Mouse (Mus musculus) gastrocnemius, postnatal 10 days (tissue): ENCODE data around the gene Sim2. TPM values are rescaled to one million over a fixed set of nuclear protein-coding genes. Genes with fewer than 3 reads are reported as not detected.

Experiments
- DNase-seq: peaks from one replicate; pipeline ENCODE4 v3.0.0; 2021; ENCODE audit warnings: mixed read lengths
- total RNA-seq, 2 experiments: library from RNA; stranded (reverse); gene quantifications; 2 replicates each; pipeline ENCODE4 v1.2.3; 2021

Gene Sim2
- total RNA-seq, 2 experiments from 2014 or later, result 11.9 to 13.2 TPM

GRCm38 (mm10) chr16:94095109-94095822, 10.5 kb downstream of the Sim2 start:
- DNase-seq, result no peak

GRCm38 (mm10) chr16:94096479-94096878, 11.7 kb downstream of the Sim2 start:
- DNase-seq, result no peak

DNA sequence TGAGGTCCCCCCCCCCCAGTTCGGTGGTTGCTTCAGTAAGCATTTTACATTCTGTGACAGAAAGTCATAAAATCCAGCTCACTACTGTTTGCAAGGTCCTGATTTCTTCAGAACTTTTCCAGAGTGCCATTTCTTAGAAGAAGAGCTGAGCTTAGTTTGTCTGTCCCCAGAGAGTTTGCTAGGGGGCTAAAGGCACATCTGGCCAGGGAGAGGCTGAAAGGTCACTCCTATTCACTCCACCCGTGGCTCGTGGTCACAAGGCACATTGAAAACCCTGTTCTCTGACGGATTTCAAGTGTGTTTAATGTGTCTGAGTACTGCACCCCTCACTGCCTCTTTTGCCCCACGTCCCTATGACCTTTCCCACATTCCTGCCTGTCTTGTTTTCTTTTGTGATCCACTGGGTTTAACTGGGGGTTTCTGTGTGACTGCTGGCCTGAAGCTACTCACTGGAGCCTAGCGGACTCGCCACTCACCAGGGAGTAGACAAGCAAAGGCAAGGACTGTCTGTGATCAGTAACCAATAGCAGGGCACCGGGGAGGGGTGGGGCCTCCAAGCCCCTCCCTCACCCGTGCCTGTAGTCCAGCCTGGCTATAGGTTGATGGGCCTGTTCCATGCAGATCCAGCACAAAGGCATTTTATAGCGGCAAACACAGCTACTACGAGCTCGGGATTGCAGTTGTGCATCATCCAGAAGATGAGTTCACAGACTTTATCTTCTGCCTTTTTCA, 13.2 kb downstream of the Sim2 start:
- no peak for DNase-seq

GRCm38 (mm10) chr16:94113160-94113559, 28.4 kb downstream of the Sim2 start:
- no peak for DNase-seq

GRCm38 (mm10) chr16:94114693-94115092, 30.0 kb downstream of the Sim2 start:
- DNase-seq, result no peak

DNA sequence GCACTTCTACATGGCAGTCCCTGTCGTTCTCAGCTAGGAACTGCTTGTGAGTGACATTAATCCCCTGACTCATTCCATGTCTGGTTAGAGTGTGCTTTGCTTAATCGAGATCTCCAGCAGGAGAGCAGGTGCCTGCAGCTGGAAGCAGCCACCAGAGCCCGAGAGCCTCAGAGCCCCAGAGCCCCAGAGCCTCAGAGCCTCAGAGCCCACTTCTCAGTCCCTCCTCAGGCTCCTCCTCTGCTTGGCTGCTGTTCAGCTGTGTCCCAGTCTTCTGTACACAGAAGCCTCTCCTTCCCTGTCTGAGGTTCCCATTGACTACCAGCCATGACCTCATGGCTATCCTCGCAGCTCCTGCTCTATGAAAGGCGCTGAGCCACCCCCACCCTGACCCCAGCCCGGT, 32.6 kb downstream of the Sim2 start:
- DNase-seq, result no peak

- DNase-seq, result no peak
Measured at GRCm38 (mm10) chr16:94118394-94118793, 33.7 kb downstream of the Sim2 start.

DNA sequence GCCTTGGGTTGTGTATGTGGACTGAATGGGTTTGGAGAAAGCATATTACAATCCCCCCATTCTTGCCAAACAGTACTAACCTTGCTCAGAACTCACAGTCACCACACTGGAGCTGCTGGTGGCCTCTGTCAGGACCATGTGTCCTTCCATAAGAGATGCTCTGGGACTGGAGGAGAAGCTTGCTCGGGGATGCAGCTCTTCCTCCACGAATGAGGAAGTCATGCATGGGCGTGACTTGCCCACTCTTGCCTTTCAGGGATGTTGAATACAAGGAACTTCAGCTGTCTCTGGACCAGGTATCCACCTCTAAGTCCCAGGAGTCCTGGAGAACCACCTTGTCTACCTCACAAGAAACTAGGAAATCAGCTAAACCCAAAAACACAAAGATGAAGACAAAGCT, 37.6 kb downstream of the Sim2 start:
- DNase-seq, result no peak

GRCm38 (mm10) chr16:94123247-94123646, 38.5 kb downstream of the Sim2 start:
- peak; percentile 66 for DNase-seq

GRCm38 (mm10) chr16:94125172-94125981, 40.6 kb downstream of the Sim2 start:
- no peak for DNase-seq

GRCm38 (mm10) chr16:94126200-94126599, 41.5 kb downstream of the Sim2 start:
- DNase-seq, result no peak

GRCm38 (mm10) chr16:94128236-94128835, 43.6 kb downstream of the Sim2 start:
- DNase-seq, result no peak

GRCm38 (mm10) chr16:94134218-94134617, 49.5 kb downstream of the Sim2 start:
- no peak for DNase-seq

DNA sequence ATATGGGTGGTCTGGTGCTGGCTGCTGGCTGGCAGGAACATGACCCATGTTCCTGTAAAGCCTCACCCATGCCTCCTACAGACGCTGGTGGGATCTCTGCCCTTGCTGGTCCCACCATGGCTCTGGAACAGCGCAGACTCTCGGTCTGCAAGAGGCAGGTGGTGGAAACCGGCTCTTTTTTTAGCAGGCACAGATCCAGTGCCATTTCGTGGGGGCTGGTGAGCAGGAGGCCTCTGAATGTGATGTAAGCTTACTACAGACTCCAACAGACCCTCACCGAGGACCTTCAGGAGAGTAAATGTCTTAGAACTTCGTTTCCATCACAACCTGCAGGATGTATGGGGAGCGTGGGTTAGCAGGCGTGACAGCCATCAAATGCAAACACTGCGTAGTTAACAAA, 56.0 kb downstream of the Sim2 start:
- no peak for DNase-seq

DNA sequence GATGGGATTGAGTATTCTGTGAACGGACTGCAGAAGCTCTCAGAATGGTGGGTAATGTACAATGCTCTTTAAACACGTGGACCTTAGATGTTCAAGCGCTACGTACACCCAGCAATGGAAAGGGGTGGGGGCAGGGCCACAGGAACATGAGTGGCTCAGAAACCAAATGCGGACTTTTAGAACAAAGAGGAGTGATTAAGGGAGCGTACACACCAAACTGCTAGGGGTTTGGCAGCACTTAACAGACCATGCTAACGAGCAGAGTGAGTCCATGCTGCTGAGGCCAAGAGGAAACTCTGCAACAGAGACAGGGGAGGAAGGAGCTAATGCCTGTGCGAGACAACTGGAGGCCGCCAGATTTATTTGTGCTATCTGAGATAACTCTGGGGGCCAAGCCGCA, 58.6 kb downstream of the Sim2 start:
- no peak for DNase-seq

- DNase-seq, result peak; percentile 29
Measured at GRCm38 (mm10) chr16:94148139-94148538, 63.4 kb downstream of the Sim2 start.

- no peak for DNase-seq
Measured at GRCm38 (mm10) chr16:94150125-94151103, 65.7 kb downstream of the Sim2 start.

DNA sequence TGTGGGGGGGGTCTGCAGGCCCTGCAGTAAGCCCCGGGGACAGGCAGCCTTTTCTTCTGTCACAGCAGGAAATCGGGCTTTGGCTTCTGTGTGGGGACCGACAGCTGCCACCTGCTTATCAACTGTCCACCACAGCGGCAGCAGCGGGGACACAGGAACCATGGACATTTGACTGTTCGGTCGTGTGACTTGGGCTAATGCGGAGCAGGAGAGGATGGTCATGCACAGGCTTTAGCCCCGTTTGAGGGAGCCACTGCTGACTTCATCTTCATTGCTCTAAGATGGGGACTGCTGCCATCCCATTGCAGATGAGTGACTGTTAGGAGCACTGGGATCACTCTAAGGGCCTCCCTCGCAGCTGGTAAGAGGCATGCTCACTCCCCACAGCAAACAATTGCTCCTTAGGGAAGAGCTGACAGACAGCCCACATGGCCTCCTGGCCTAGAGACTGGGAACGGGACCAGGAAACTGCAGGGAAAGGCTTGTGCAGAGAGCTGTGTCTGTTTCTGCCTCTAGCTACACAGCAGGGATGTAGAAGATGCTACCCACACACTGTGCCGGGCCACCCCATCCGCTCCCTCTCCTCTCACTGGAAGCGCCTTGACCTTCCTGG, 70.4 kb downstream of the Sim2 start:
- peak; percentile 23 for DNase-seq

DNA sequence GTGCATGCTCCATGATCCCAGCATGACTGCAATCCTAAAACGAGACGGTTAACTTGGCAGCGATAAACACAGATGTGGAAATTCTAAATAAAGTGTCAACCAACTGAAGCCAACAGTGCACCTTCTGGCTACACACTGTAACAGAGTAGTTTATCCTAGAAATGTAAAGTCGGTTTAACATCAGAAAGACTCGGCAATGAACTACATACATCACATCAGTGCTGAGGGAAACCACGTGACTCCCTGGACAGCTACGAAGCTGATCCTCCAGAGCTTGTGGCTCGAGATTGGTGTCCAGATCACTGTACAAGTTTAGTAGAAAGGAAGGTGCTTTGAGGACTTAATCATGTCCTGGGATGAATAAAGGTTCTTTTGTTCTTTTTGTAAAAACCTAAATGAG, 73.1 kb downstream of the Sim2 start:
- no peak for DNase-seq

DNA sequence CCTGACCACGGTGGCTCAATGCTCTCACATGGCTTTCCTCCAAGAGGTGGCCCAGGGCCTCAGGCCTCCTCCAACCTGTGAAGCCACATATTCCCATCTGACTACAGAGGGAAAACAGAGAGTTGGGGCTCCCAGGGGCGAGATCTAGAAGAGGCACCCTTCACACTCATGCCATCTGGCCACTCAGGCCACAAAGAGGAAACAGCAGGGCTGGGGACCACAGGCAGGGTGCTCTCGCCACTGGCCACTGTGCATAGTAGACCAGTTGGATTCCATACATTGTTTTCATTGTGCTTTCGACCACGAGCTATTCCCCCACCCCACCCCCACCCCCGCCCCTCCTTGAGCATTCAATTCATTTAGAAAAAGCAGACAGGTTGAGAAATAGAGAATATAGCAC, 77.3 kb downstream of the Sim2 start:
- no peak for DNase-seq

GRCm38 (mm10) chr16:94163051-94163450, 78.3 kb downstream of the Sim2 start:
- DNase-seq, result peak; percentile 30
